Mouse (Mus musculus) heart, postnatal 0 days (tissue): ENCODE data around the gene Pidd1. TPM values are rescaled to one million over a fixed set of nuclear protein-coding genes. Genes with fewer than 3 reads are reported as not detected.

Experiments used
- ATAC-seq: fragments of 200-750 bp; cut with Nextera tagmentation; 2 replicates; pipeline ENCODE4 v1.8.0; 2017; ENCODE audit warnings: low read depth, moderate number of reproducible peaks, moderate library complexity; ENCODE audit not compliant: insufficient read depth
- DNase-seq: peaks from one replicate; pipeline ENCODE4 v3.0.0-alpha.2; 2016; ENCODE audit warnings: low spot score
- H3K27ac ChIP-seq: fragments of 300-500 bp; sonication (generic); 2 replicates; pipeline ENCODE4 v1.5.1; 2014; ENCODE audit warnings: low read depth, mild to moderate bottlenecking
- H3K27me3 ChIP-seq: fragments of 300-500 bp; sonication (generic); 2 replicates; pipeline ENCODE4 v1.6.1; 2014; ENCODE audit warnings: low read length, mixed read lengths; ENCODE audit not compliant: control insufficient read depth, insufficient read depth
- H3K36me3 ChIP-seq: fragments of 300-500 bp; sonication (generic); replicated peaks from 2 replicates; pipeline ENCODE4 v1.6.1; 2014; ENCODE audit warnings: low read length, mixed read lengths; ENCODE audit not compliant: control insufficient read depth, insufficient read depth
- H3K4me1 ChIP-seq: fragments of 300-500 bp; sonication (generic); 2 replicates; pipeline ENCODE4 v1.6.1; 2014; ENCODE audit warnings: antibody characterized with exemption; ENCODE audit not compliant: control insufficient read depth, insufficient read depth
- H3K4me2 ChIP-seq: fragments of 300-500 bp; sonication (generic); 2 replicates; pipeline ENCODE4 v1.6.1; 2014; ENCODE audit warnings: low read depth, mild to moderate bottlenecking, low read length, moderate library complexity
- H3K4me3 ChIP-seq: fragments of 300-500 bp; sonication (generic); 2 replicates; pipeline ENCODE4 v1.5.1; 2014; ENCODE audit warnings: low read depth, low read length
- H3K9ac ChIP-seq: fragments of 300-500 bp; sonication (generic); replicated peaks from 2 replicates; pipeline ENCODE4 v1.6.1; 2014; ENCODE audit warnings: low read depth, low read length, mixed read lengths
- H3K9me3 ChIP-seq: fragments of 300-500 bp; sonication (generic); replicated peaks from 2 replicates; pipeline ENCODE4 v1.6.1; 2016; ENCODE audit warnings: low read length; ENCODE audit not compliant: control insufficient read depth
- CTCF ChIP-seq: IDR thresholded peaks from 2 replicates; pipeline ENCODE4 v1.5.1; 2016; ENCODE audit warnings: antibody characterized with exemption, control low read depth, low read depth
- EP300 ChIP-seq: IDR thresholded peaks from 2 replicates; pipeline ENCODE4 v1.6.1; 2016; ENCODE audit warnings: antibody characterized with exemption, low read depth
- WGBS: fragments of 180-500 bp; shearing (Covaris S2); extraction: QIAGEN DNeasy Blood & Tissue Kit; methylation state at CpG from one replicate; pipeline ENCODE4 v1.1.7; 2014; 5-methylcytosine and 5-hydroxymethylcytosine counted together
- polyA plus RNA-seq: library from polyadenylated mRNA; unstranded; fragments of >200 nt; fragmentation: Nextera tagmentation; extraction: Ambion mirVana; gene quantifications from 2 replicates; pipeline ENCODE4 v1.2.1, GENCODE M21; 2015
- total RNA-seq: library from RNA; depleted of rRNA; stranded (reverse); fragments of >200 nt; gene quantifications from 2 replicates; pipeline ENCODE4 v1.2.3, GENCODE M21; 2014; ENCODE audit warnings: low replicate concordance

The Pidd1 gene
- total and polyA plus RNA-seq, 2 experiments from 2014 or later = 0.15 to 1.7 TPM

GRCm38 (mm10) chr7:141439140-141439679 lies 4.6 kb downstream of the Pidd1 start:
- H3K27ac ChIP-seq = no peak overlapping the region
- TF ChIP-seq CTCF (no peak), EP300 (no peak)
- H3K9ac ChIP-seq = no peak overlapping the region
- H3K4me1 ChIP-seq = peaks cover 31% of the 10 kb centered on the region
- no peaks in the 10 kb centered on the region for H3K9me3 ChIP-seq
- H3K36me3 ChIP-seq = no peaks in the 10 kb centered on the region; the same call in 1 of the 2 replicates
- H3K4me2 ChIP-seq = no peak overlapping the region
- WGBS = 93% methylated on average over 10 of the region's 10 CpGs
- H3K4me3 ChIP-seq = no peak overlapping the region
- DNase-seq = no peak
- no peaks in the 10 kb centered on the region for H3K27me3 ChIP-seq
- no peak for ATAC-seq

GRCm38 (mm10) chr7:141438201-141438968 lies 5.4 kb downstream of the Pidd1 start:
- Histone ChIP-seq H3K9me3 (no peaks in the 10 kb centered on the region), H3K4me3 (no peak overlapping the region), H3K36me3 (no peaks in the 10 kb centered on the region; the same call in 1 of the 2 replicates), H3K4me1 (peaks cover 28% of the 10 kb centered on the region), H3K9ac (no peak overlapping the region), H3K27me3 (no peaks in the 10 kb centered on the region), H3K27ac (no peak overlapping the region), H3K4me2 (no peak overlapping the region)
- ATAC-seq (no peak), DNase-seq (no peak)
- TF ChIP-seq CTCF = no peak
- TF ChIP-seq EP300 = no peak
- 90% methylated on average over 12 of the region's 12 CpGs for WGBS

GRCm38 (mm10) chr7:141437178-141438120 lies 6.4 kb downstream of the Pidd1 start, which contains the start of gene Slc25a22:
Gene Slc25a22 (minus strand): TSS chr7:141437892.
- Histone ChIP-seq H3K4me1 (peaks cover 26% of the 10 kb centered on the region), H3K27ac (peak within 1 kb of the TSS; percentile 5; the same call in 1 of the 2 replicates), H3K4me2 (peak within 1 kb of the TSS; percentile 85), H3K4me3 (peak within 1 kb of the TSS; percentile 66), H3K27me3 (no peaks in the 10 kb centered on the region), H3K9ac (peak within 1 kb of the TSS; percentile 64), H3K9me3 (no peaks in the 10 kb centered on the region), H3K36me3 (no peaks in the 10 kb centered on the region; the same call in 1 of the 2 replicates)
- ATAC-seq (peak; percentile 80), DNase-seq (peak; percentile 74)
- WGBS = 6% methylated on average over 50 of the region's 53 CpGs
- TF ChIP-seq EP300 (0 out of 2 replicates have a peak, but pooled peaks have one; percentile 55), CTCF (peak; percentile 76)

- ATAC-seq (no peak), DNase-seq (no peak)
- Histone ChIP-seq H3K27me3 (no peaks in the 10 kb centered on the region), H3K4me2 (peak overlapping the region; percentile 85), H3K27ac (no peak overlapping the region), H3K9ac (no peak overlapping the region), H3K9me3 (no peaks in the 10 kb centered on the region), H3K4me3 (peak overlapping the region; percentile 66), H3K36me3 (peaks cover 6% of the 10 kb centered on the region), H3K4me1 (peaks cover 26% of the 10 kb centered on the region)
- WGBS = 63% methylated on average over 2 of the region's 2 CpGs
- TF ChIP-seq CTCF (no peak), EP300 (no peak)
Observed at GRCm38 (mm10) chr7:141436523-141436892, 7.3 kb downstream of the Pidd1 start.

GRCm38 (mm10) chr7:141435856-141436522 lies 7.8 kb downstream of the Pidd1 start:
- Histone ChIP-seq H3K27me3 (no peaks in the 10 kb centered on the region), H3K9me3 (no peaks in the 10 kb centered on the region), H3K36me3 (peaks cover 12% of the 10 kb centered on the region), H3K9ac (no peak overlapping the region), H3K4me1 (peaks cover 26% of the 10 kb centered on the region), H3K4me3 (no peak overlapping the region), H3K4me2 (peak overlapping the region; percentile 88), H3K27ac (0 out of 2 replicates have a peak overlapping the region, but pooled peaks have one; percentile 27)
- TF ChIP-seq CTCF (no peak), EP300 (no peak)
- 82% methylated on average over 9 of the region's 9 CpGs for WGBS
- DNase-seq (no peak), ATAC-seq (no peak)
